9 mouse cellular contexts compared by ENCODE assay signal in the genomic region with DNA sequence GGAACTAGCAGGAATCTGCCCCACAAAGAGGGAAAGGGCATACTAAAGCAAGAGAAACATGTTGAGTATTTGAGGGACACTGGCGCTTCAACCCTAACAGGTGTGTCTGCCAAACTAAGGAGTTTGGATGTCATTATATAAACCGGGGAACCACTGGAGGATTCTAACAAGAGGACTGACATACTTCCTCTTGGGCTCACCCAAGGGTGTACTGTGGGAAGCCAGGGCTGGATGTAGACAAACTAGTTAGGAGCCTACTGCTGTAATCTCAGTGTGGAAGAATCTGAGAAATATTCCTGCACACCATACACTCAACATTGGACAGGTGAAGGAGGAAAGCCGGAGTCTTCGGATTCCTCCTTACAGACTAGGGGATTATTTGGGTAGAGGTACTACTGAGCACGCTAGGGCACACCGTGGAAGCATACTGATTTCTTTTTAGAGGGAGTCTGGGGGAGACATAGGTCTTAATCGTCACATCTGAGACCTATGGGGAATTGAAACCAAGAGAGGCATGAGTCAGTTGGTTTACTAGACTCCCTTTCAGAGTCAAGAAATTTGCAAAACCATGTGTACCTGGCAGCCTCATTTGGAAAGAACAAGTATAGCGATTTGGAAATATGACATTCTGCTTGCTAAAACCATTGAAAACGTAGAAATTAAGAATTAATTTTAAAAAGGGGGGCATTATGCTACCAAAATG. TPM values are rescaled to one million over a fixed set of nuclear protein-coding genes. Genes with fewer than 3 reads are reported as not detected.
DNase-seq lines count a peak whose midpoint lies in the region; ATAC-seq and TF ChIP-seq lines count a peak whose summit lies in the region.
"Had no signal": no experiment of that assay in that cellular context is flagged by ENCODE, and none has a peak within 500 bp of the region (broad histone marks: within the 10 kb centered on the region; RNA-seq: fewer than 3 reads in every experiment).

No protein-coding gene starts in this region.

- TF ChIP-seq EP300 in liver, postnatal 0 days (IDR thresholded peaks at IDR 0.05; ENCODE audit: low read depth) = no peak

- H3K9me3 ChIP-seq in heart, embryonic 15.5 days (replicated peaks) = no peaks in the 10 kb centered on the region
- H3K9me3 ChIP-seq in liver, postnatal 0 days (ENCODE audit: low read length) = peaks cover 2% of the 10 kb centered on the region; the same call in 1 of the 2 replicates

- H3K4me2 ChIP-seq in heart, embryonic 15.5 days = peak overlapping the region; percentile 69
- H3K4me2 ChIP-seq in liver, postnatal 0 days (ENCODE audit: low read depth, low read length) = peak overlapping the region; percentile 97

- ATAC-seq in heart, embryonic 15.5 days (replicated peaks; ENCODE audit: insufficient number of reproducible peaks, insufficient read depth, low FRiP score, low read depth) = no peak
- no peak for ATAC-seq in liver, postnatal 0 days

- peak; percentile 16 for DNase-seq in cerebellum, adult 8-10 months
- DNase-seq in cerebellum, postnatal 25 days = no peak
- peak; percentile 16 for DNase-seq in CD4-positive helper T cell, adult 2 months (ENCODE audit: low read depth, low spot score)
- no peak for DNase-seq in liver, postnatal 0 days
- no peak for DNase-seq in adrenal gland, adult (ENCODE audit: inconsistent age in 2 of 2, low spot score in 1 of 2)
- DNase-seq in kidney, postnatal 10 days = no peak
- DNase-seq in adrenal gland, postnatal 36 days = no peak
- DNase-seq: embryo, embryonic 11 days had no signal

- peak overlapping the region; percentile 98 for H3K4me3 ChIP-seq in heart, embryonic 15.5 days
- H3K4me3 ChIP-seq in liver, postnatal 0 days (ENCODE audit: low read depth, low read length) = peak overlapping the region; percentile 95

- no peak for TF ChIP-seq CTCF in liver, postnatal 0 days (IDR thresholded peaks at IDR 0.05; ENCODE audit: low read depth)

- no peak overlapping the region for H3K27ac ChIP-seq in heart, embryonic 15.5 days
- H3K27ac ChIP-seq in liver, postnatal 0 days (ENCODE audit: low read depth) = peak overlapping the region; percentile 70

- 62% methylated on average over 9 of the region's 9 CpGs for WGBS in heart, embryonic 15.5 days
- WGBS in liver, postnatal 0 days (ENCODE audit: insufficient replicate concordance) = 57% methylated on average over 9 of the region's 9 CpGs

- peaks cover under 1% of the 10 kb centered on the region; the same call in 1 of the 2 replicates for H3K36me3 ChIP-seq in heart, embryonic 15.5 days
- H3K36me3 ChIP-seq in liver, postnatal 0 days (replicated peaks; ENCODE audit: insufficient read depth, low read length) = no peaks in the 10 kb centered on the region; the same call in 1 of the 2 replicates

- H3K27me3 ChIP-seq in heart, embryonic 15.5 days = no peaks in the 10 kb centered on the region
- no peaks in the 10 kb centered on the region for H3K27me3 ChIP-seq in liver, postnatal 0 days (ENCODE audit: insufficient read depth, low read length)

- peaks cover 22% of the 10 kb centered on the region for H3K4me1 ChIP-seq in heart, embryonic 15.5 days (replicated peaks)
- H3K4me1 ChIP-seq in liver, postnatal 0 days (ENCODE audit: insufficient read depth) = peaks cover 36% of the 10 kb centered on the region

- peak overlapping the region; percentile 46 for H3K9ac ChIP-seq in heart, embryonic 15.5 days
- H3K9ac ChIP-seq in liver, postnatal 0 days (replicated peaks) = peak overlapping the region; percentile 73

RNA-seq across cellular contexts. Expression of a gene that starts 1.1 kb away (rescaled TPM):
- 28.4 and 29.1 TPM in 2 replicates for polyA plus RNA-seq in heart, embryonic 15.5 days (2015; fragmentation: Nextera tagmentation; extraction: Ambion mirVana)
- 22.0 and 22.2 TPM in 2 replicates for polyA plus RNA-seq in liver, postnatal 0 days (2015; fragmentation: Nextera tagmentation; extraction: Ambion mirVana)
- 100 to 1,000 TPM in 1 of 2 experiments, 10 to 100 TPM in 1; 93.3 to 104 TPM for total RNA-seq in adrenal gland, postnatal 36 days (2021)

RNA-seq across cellular contexts. Expression of a gene that starts 53.2 kb away (rescaled TPM):
- 126 and 128 TPM in 2 replicates for polyA plus RNA-seq in heart, embryonic 15.5 days (2015; fragmentation: Nextera tagmentation; extraction: Ambion mirVana)
- polyA plus RNA-seq in liver, postnatal 0 days (2015; fragmentation: Nextera tagmentation; extraction: Ambion mirVana) = 46.7 and 50.1 TPM in 2 replicates
- total RNA-seq in adrenal gland, postnatal 36 days (2021) = 100 to 1,000 TPM; 139 to 142 TPM

Comparison
In these comparisons a context has a peak if more than half of its experiments do, and no peak if none do; other contexts are left out.
1. DNase-seq: peak in cerebellum, adult 8-10 months (single experiment) and CD4-positive helper T cell, adult 2 months (single experiment); none in cerebellum, postnatal 25 days (0 of 2), liver, postnatal 0 days (single experiment), adrenal gland, adult (0 of 2), kidney, postnatal 10 days (single experiment) and adrenal gland, postnatal 36 days (0 of 2).